Mouse (Mus musculus) heart, embryonic 13.5 days (tissue): ENCODE results near the gene Oxgr1. TPM values are rescaled to one million over a fixed set of nuclear protein-coding genes. Genes with fewer than 3 reads are reported as not detected.
A peak's percentile ranks its signal among the peaks of the same experiment; 100 is the strongest.

Experiments used
- ATAC-seq: fragments of 200-750 bp; cut with Nextera tagmentation; 2 replicates; pipeline ENCODE4 v1.8.0; 2017; ENCODE audit warnings: moderate TSS enrichment; ENCODE audit not compliant: insufficient number of reproducible peaks, low FRiP score, low TSS enrichment; ENCODE audit errors: extremely low read depth
- H3K27ac ChIP-seq: fragments of 300-500 bp; sonication (generic); replicated peaks from 2 replicates; pipeline ENCODE4 v1.5.1; 2015; ENCODE audit warnings: moderate library complexity, mild to moderate bottlenecking, inconsistent platforms
- H3K27me3 ChIP-seq: fragments of 300-500 bp; sonication (generic); replicated peaks from 2 replicates; pipeline ENCODE4 v1.6.1; 2015; ENCODE audit warnings: mild to moderate bottlenecking, inconsistent platforms
- H3K36me3 ChIP-seq: fragments of 300-500 bp; sonication (generic); 2 replicates; pipeline ENCODE4 v1.6.1; 2015; ENCODE audit warnings: mild to moderate bottlenecking, inconsistent platforms
- H3K4me1 ChIP-seq: fragments of 300-500 bp; sonication (generic); 2 replicates; pipeline ENCODE4 v1.6.1; 2015; ENCODE audit warnings: inconsistent platforms
- H3K4me2 ChIP-seq: fragments of 300-500 bp; sonication (generic); 2 replicates; pipeline ENCODE4 v1.6.1; 2015; ENCODE audit warnings: inconsistent platforms, mild to moderate bottlenecking, moderate library complexity
- H3K4me3 ChIP-seq: fragments of 300-500 bp; sonication (generic); 2 replicates; pipeline ENCODE4 v1.5.1; 2015; ENCODE audit warnings: moderate library complexity, mild to moderate bottlenecking, inconsistent platforms
- H3K9ac ChIP-seq: fragments of 300-500 bp; sonication (generic); 2 replicates; pipeline ENCODE4 v1.6.1; 2015; ENCODE audit warnings: inconsistent platforms, mild to moderate bottlenecking, moderate library complexity
- H3K9me3 ChIP-seq: fragments of 300-500 bp; sonication (generic); 2 replicates; pipeline ENCODE4 v1.6.1; 2016; ENCODE audit warnings: inconsistent platforms
- WGBS: fragments of 180-500 bp; shearing (Covaris S2); methylation state at CpG from one replicate; pipeline ENCODE4 v1.1.7; 2015; ENCODE audit warnings: mixed read lengths; 5-methylcytosine and 5-hydroxymethylcytosine counted together
- polyA plus RNA-seq: library from polyadenylated mRNA; unstranded; fragments of >200 nt; fragmentation: Nextera tagmentation; extraction: Ambion mirVana; gene quantifications from 2 replicates; pipeline ENCODE4 v1.2.1, GENCODE M21; 2015

Oxgr1 gene
- polyA plus RNA-seq = not detected in 2 replicates

DNA sequence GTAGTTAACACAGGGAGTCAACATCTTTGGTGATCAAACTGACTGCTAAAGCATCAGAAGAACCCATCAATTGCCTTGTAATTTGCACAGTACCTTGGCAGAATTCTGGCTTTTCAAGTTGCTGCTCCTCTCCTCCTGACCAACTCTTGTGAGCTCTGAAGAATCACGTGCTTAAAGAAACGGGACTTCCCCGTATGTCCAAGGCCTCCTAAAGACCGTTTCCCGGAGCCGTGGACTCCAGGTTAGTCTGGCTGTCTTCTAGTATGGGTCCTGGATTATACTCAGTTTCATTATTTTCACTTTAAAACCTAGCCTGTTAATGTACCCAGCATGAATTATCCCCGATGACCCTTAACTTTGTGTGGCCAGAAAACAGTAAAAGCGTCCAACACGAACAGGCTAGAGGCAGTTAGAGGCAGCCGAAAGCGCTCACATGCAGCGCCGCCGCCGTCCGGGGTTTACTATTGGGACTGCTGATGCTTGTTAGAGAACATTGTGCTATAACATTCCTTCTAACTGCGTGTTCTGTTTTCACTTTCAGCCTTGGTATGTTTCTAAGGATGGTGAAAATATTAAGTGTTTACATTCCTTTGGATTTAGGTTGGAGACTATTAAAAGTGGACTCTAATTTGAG is at the start of gene Oxgr1:
Gene Oxgr1 (minus strand): TSS at position 249 of the 634 bp plus-strand sequence.
- ATAC-seq = no peak
- Histone ChIP-seq H3K27me3 (no peaks in the 10 kb centered on the region), H3K4me3 (no peak within 1 kb of the TSS), H3K4me1 (no peaks in the 10 kb centered on the region), H3K27ac (no peak within 1 kb of the TSS), H3K9me3 (peaks cover 3% of the 10 kb centered on the region; the same call in 1 of the 2 replicates), H3K9ac (no peak within 1 kb of the TSS), H3K36me3 (no peaks in the 10 kb centered on the region), H3K4me2 (no peak within 1 kb of the TSS)
- WGBS = 87% methylated on average over 17 of the region's 17 CpGs

GRCm38 (mm10) chr14:120090401-120090800 is 48.2 kb upstream of the Oxgr1 start:
- no peak for ATAC-seq

GRCm38 (mm10) chr14:120089649-120090360 is 47.6 kb upstream of the Oxgr1 start:
- H3K27me3 ChIP-seq = no peaks in the 10 kb centered on the region

More at GRCm38 (mm10) chr14:120090401-120090800, 48.2 kb upstream of the Oxgr1 start:
- Histone ChIP-seq H3K36me3 (no peaks in the 10 kb centered on the region), H3K27ac (peak overlapping the region; percentile 39; the same call in 1 of the 2 replicates), H3K4me1 (0 out of 2 replicates have a peak, but pooled peaks cover 2% of the 10 kb centered on the region), H3K27me3 (no peaks in the 10 kb centered on the region), H3K9me3 (0 out of 2 replicates have a peak, but pooled peaks cover 2% of the 10 kb centered on the region), H3K9ac (no peak overlapping the region), H3K4me2 (no peak overlapping the region), H3K4me3 (no peak overlapping the region)
- WGBS = 50% methylated on average over 1 of the region's 1 CpGs

GRCm38 (mm10) chr14:120089006-120089648 is 46.9 kb upstream of the Oxgr1 start:
- WGBS = 81% methylated on average over 7 of the region's 7 CpGs
- H3K9ac ChIP-seq = no peak overlapping the region
- H3K27ac ChIP-seq = no peak overlapping the region
- 0 out of 2 replicates have a peak, but pooled peaks cover 2% of the 10 kb centered on the region for H3K4me1 ChIP-seq
- no peak overlapping the region for H3K4me2 ChIP-seq
- no peaks in the 10 kb centered on the region for H3K27me3 ChIP-seq
- H3K36me3 ChIP-seq = no peaks in the 10 kb centered on the region
- H3K9me3 ChIP-seq = 0 out of 2 replicates have a peak, but pooled peaks cover 2% of the 10 kb centered on the region
- no peak for ATAC-seq
- no peak overlapping the region for H3K4me3 ChIP-seq

More at GRCm38 (mm10) chr14:120089649-120090360, 47.6 kb upstream of the Oxgr1 start:
- no peak for ATAC-seq
- Histone ChIP-seq H3K4me3 (no peak overlapping the region), H3K4me1 (0 out of 2 replicates have a peak, but pooled peaks cover 2% of the 10 kb centered on the region), H3K4me2 (no peak overlapping the region), H3K9me3 (0 out of 2 replicates have a peak, but pooled peaks cover 2% of the 10 kb centered on the region), H3K36me3 (no peaks in the 10 kb centered on the region), H3K27ac (peak overlapping the region; percentile 39; the same call in 1 of the 2 replicates), H3K9ac (no peak overlapping the region)
- 64% methylated on average over 14 of the region's 14 CpGs for whole genome bisulfite sequencing

- Histone ChIP-seq H3K4me1 (no peaks in the 10 kb centered on the region), H3K27ac (no peak overlapping the region), H3K4me3 (no peak overlapping the region), H3K27me3 (no peaks in the 10 kb centered on the region), H3K4me2 (no peak overlapping the region), H3K36me3 (no peaks in the 10 kb centered on the region), H3K9me3 (no peaks in the 10 kb centered on the region), H3K9ac (no peak overlapping the region)
- 82% methylated on average over 9 of the region's 9 CpGs for WGBS
- no peak for ATAC-seq
Observed at GRCm38 (mm10) chr14:120084084-120084667, 41.9 kb upstream of the Oxgr1 start.

GRCm38 (mm10) chr14:120076192-120076591 is 34.0 kb upstream of the Oxgr1 start:
- no peak overlapping the region for H3K9ac ChIP-seq
- no peak overlapping the region for H3K4me3 ChIP-seq
- H3K4me1 ChIP-seq = 0 out of 2 replicates have a peak, but pooled peaks cover 6% of the 10 kb centered on the region
- no peaks in the 10 kb centered on the region for H3K9me3 ChIP-seq
- no peaks in the 10 kb centered on the region for H3K36me3 ChIP-seq
- H3K4me2 ChIP-seq = no peak overlapping the region
- no peaks in the 10 kb centered on the region for H3K27me3 ChIP-seq
- ATAC-seq = no peak
- 45% methylated on average over 2 of the region's 2 CpGs for WGBS
- no peak overlapping the region for H3K27ac ChIP-seq

DNA sequence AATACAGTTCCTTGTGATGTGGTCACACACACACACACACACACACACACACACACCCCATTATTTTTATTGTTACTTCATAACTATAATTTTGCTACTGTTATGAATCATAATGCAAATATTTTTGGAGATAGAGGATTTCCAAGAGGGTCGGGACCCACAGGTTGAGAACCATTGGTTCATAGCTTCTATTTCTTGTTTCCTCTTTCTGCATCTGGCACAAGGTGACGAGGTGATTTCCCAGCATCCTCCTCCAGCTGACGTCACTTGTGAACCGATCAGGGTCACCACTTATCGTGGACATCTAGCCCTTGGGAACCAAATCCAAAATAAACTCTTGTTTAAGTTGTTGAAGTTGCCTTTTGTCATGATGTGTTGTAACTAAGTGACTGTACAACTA is 33.5 kb upstream of the Oxgr1 start:
- Histone ChIP-seq H3K27ac (no peak overlapping the region), H3K4me3 (no peak overlapping the region), H3K9me3 (no peaks in the 10 kb centered on the region), H3K4me1 (0 out of 2 replicates have a peak, but pooled peaks cover 6% of the 10 kb centered on the region), H3K4me2 (no peak overlapping the region), H3K9ac (no peak overlapping the region), H3K36me3 (no peaks in the 10 kb centered on the region), H3K27me3 (no peaks in the 10 kb centered on the region)
- WGBS = 63% methylated on average over 5 of the region's 5 CpGs
- no peak for ATAC-seq

DNA sequence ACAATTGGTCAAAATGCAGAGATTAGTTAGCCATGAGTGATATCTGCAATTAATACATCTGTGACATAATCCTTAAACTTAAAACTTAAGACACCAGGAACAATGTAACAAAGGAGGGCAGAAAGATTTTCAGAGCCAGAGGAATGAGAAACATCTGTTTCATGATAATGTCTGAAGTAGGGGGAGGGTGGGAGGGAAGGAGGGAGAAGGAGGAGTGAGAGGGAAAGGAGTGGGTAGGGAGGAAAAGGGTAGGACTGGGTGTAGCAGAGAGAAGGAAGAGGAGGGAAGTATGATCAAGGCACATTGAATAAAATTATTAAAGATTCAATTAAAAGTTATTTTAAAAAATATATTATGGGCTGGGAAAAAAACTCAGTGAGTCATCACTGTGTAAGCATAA is 32.0 kb upstream of the Oxgr1 start:
- H3K27ac ChIP-seq = no peak overlapping the region
- no peaks in the 10 kb centered on the region for H3K27me3 ChIP-seq
- H3K36me3 ChIP-seq = no peaks in the 10 kb centered on the region
- H3K9me3 ChIP-seq = no peaks in the 10 kb centered on the region
- no peak for ATAC-seq
- H3K4me3 ChIP-seq = no peak overlapping the region
- H3K9ac ChIP-seq = no peak overlapping the region
- H3K4me2 ChIP-seq = no peak overlapping the region
- H3K4me1 ChIP-seq = 0 out of 2 replicates have a peak, but pooled peaks cover 6% of the 10 kb centered on the region

DNA sequence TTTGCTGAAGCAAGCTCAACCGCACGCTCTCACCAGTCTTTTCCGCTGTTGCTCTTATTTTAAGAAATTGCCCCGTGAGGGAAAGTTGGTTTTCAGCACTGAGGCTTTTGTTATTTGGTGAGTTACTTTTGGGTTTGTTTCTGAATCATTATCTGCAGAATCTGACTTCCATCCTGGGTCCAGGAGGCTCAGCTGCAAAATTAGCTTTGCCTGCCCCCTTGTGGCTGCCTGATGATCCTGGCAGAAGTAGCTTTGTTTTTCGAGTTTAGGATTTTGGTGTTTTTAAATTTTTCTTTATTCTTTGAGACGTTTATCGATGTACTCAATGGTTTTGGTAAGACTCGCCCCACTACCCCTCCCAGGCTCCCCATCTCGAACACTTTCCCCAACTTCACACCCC is 18.9 kb upstream of the Oxgr1 start:
- no peak overlapping the region for H3K4me2 ChIP-seq
- 57% methylated on average over 9 of the region's 9 CpGs for WGBS
- no peak for ATAC-seq

GRCm38 (mm10) chr14:120033454-120033853 is 8.8 kb downstream of the Oxgr1 start:
- Histone ChIP-seq H3K36me3 (no peaks in the 10 kb centered on the region), H3K4me1 (no peaks in the 10 kb centered on the region), H3K4me2 (no peak overlapping the region), H3K9ac (no peak overlapping the region), H3K9me3 (no peaks in the 10 kb centered on the region), H3K27me3 (no peaks in the 10 kb centered on the region), H3K4me3 (no peak overlapping the region), H3K27ac (no peak overlapping the region)
- no peak for ATAC-seq
- WGBS = 20% methylated on average over 1 of the region's 1 CpGs

More for the DNA sequence above, 18.9 kb upstream of the Oxgr1 start:
- Histone ChIP-seq H3K27me3 (no peaks in the 10 kb centered on the region), H3K4me1 (no peaks in the 10 kb centered on the region), H3K9me3 (no peaks in the 10 kb centered on the region), H3K4me3 (no peak overlapping the region), H3K27ac (no peak overlapping the region), H3K9ac (no peak overlapping the region), H3K36me3 (no peaks in the 10 kb centered on the region)

- 72% methylated on average over 2 of the region's 2 CpGs for WGBS
- Histone ChIP-seq H3K9me3 (no peaks in the 10 kb centered on the region), H3K9ac (no peak overlapping the region), H3K4me1 (no peaks in the 10 kb centered on the region), H3K36me3 (no peaks in the 10 kb centered on the region), H3K4me3 (no peak overlapping the region), H3K4me2 (no peak overlapping the region), H3K27ac (no peak overlapping the region), H3K27me3 (no peaks in the 10 kb centered on the region)
- ATAC-seq = no peak
Observed at GRCm38 (mm10) chr14:120019948-120020347, 22.3 kb downstream of the Oxgr1 start.
